Mouse (Mus musculus): ENCODE data around the gene Bap1.

Gene Bap1

GRCm38 (mm10) chr14:31233996-31234591, 17.2 kb upstream of the Bap1 start:
- DNase-seq = peak; percentile 90

DNA sequence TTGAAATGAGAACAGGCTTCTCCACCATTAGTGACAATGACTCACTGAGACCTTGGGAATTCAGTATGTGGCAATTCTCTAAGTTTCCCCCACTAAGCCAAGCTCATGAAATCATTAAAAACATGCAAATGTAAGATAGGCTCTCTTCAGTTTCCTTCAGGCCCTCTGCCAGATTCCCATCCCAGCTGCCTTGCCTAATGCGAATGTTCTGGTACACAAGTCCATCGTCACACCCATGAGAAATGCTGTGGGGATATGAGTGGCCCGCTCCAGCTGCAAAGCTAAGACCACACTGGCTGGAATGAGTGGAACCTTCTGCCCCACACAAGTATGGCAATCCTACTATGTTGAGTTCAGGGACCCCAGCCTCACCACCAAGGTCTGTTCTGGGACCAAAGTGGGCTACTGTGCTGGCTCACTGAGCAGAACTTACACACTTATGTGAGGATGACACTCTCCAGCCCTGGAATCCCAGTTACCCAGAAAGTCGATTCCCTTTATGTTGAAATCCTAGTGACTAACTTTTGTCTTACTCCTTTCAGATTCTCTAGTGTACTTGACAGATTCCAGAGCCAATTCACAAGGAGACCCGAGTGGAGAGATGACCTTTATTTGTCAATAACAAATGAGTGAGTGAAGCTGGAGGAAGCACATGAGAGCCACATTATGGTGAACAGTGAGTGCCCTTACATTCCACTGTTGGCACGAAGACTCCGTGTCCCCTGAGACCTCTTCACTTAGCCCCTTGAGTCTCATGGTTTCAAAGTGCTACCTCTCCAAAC, 14.0 kb upstream of the Bap1 start:
- DNase-seq = no peak

- DNase-seq = no peak
These were observed 10.7 kb upstream of the Bap1 start for GRCm38 (mm10) chr14:31240528-31240927.

DNA sequence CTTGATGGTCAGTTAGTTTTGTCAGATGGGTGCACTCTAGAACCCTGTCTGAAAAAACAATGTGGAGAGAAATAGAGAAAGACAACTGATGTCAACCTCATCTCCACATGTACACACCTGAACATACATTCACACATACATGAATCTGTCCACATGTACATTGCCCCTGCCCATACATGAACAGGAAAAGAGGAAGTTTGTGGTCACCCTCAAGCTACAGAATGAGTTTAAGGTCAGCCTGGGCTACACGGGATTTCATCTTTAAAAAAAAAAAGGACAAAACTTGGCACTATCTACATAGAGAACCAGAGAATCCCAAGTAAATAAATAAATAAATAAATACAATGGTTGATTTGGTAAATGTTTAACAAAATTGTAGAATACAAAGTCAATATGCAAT, 6.5 kb upstream of the Bap1 start:
- DNase-seq = no peak

GRCm38 (mm10) chr14:31245946-31246345, 5.3 kb upstream of the Bap1 start:
- no peak for DNase-seq

DNA sequence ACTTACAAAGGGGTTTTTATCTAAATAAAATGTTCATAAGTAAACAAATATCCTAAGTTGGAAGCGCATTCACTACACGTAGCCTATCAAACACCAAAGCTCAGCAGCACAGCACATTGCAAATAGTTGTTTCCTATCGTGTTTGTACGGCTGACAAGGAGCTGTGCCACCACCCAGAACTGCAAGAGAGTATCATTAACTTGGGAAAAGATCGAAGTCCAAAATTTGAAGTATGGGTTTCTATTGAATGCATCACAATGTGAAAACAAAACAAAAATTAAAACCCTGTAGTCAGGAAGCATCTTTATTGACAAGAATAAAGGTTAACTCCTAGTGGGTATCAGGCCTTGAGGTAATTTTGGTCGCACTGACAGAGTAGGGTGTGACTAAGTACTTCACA, 2.9 kb upstream of the Bap1 start:
- DNase-seq = no peak

DNA sequence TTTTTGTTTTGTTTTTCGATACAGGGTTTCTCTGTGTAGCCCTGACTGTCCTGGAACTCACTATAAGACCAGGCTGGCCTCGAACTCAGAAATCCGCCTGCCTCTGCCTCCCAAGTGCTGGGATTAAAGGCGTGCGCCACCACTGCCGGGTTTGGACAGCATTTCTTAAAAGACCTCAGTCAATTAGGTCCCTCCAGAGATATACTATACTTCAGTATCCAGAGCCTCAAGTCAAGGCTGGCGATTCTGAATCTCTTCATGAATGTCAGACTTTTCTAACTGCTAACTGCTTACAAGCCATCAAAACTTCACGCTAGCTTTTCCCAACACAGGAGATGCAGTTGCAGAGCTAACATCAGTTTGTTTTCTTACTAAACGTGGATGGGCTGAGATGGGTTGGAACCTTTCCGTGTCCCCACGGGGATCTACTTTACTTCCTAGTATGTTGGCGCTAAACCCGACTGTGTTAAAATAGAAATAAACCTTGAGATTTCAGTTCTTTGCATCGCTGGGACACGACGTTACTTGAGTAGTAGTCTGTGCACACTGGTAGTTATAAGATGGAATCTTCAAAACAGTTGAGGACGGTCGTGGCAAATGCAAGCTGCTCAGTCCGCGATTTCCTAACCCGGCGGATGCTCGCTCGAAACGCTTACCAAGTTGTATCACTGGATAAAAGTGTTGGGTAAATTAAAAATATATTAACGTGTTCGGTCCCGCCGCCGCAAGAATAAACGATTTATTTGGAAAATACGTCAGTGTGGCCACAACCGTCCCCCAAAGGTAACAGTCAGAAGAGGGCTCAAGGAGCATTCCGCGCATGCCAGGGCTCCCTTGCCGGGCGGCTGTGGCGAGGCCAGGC, 797 bp upstream of the Bap1 start:
- no peak for DNase-seq

- DNase-seq = no peak
These were observed 376 bp downstream of the Bap1 start for GRCm38 (mm10) chr14:31251626-31252025.

- no peak for DNase-seq
These were observed 841 bp downstream of the Bap1 start for GRCm38 (mm10) chr14:31252091-31252490.

- DNase-seq = peak in 1 of 2 experiments; percentile 29
These were observed 7.3 kb downstream of the Bap1 start for GRCm38 (mm10) chr14:31258476-31259050.

GRCm38 (mm10) chr14:31260374-31260773, 9.1 kb downstream of the Bap1 start:
- DNase-seq = no peak

DNA sequence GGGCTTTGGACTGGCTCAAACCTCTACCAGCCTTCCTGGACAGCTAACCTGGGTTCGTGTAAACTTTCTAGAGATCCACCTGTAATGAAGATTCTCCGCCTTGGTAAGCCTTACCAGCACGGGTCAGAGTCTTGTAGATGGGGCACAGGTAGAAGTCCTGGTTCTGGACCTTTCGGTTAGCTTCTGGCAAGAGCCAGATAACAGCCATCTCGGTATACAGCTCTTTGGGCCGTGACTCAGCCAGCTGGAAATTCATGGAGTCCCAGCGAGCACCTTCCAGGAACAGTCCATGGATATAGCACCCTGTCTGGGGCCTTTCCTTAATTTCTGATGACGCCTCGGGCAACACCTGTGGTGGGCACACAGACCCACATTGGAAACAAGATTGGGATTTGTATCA, 9.7 kb downstream of the Bap1 start:
- DNase-seq = no peak

DNA sequence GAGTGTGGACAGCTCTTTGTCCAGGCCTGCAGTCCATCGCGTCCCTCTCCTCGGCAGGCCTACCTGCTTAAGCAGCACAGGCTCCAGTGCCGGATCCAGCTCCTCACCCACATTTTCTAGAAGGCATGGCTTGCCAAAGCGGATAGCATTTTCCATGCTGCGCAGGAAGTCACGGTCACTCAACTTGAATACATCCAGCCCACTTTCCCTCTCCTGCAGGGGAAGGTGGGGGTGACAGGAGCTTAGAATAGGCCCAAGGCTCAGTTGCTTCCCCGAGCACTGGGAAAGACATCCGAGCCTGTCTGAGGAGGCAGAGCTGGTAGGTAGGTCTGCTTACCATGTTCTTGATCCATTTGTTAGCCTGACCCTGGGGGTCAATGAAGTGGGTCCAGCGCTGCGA, 16.4 kb downstream of the Bap1 start:
- no peak for DNase-seq

GRCm38 (mm10) chr14:31268301-31269001, 17.2 kb downstream of the Bap1 start:
- DNase-seq = no peak

- peak; percentile 84 to 91 for DNase-seq
These were observed 18.3 kb downstream of the Bap1 start for GRCm38 (mm10) chr14:31269456-31270100.

DNA sequence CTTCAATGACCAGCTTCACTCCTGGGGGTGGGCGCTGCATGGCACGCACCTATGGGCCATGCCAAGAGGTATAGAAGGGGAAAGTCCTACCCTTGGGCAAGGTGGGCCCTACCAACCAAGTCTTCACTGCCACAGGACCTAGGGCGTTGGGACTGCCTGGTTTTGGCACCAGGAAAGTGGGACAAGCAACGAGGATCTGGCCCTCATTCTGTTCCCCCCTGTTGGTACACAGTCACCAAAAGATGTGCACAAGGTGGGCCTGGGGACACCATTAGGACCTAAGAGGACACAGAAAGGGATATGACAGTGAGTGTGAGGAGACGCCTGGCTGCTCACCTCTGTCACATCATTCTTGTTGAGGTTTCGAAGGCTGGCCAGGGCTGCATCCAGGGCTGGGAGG, 19.9 kb downstream of the Bap1 start:
- no peak for DNase-seq

GRCm38 (mm10) chr14:31272164-31272563, 20.9 kb downstream of the Bap1 start:
- peak; percentile 92 for DNase-seq

DNA sequence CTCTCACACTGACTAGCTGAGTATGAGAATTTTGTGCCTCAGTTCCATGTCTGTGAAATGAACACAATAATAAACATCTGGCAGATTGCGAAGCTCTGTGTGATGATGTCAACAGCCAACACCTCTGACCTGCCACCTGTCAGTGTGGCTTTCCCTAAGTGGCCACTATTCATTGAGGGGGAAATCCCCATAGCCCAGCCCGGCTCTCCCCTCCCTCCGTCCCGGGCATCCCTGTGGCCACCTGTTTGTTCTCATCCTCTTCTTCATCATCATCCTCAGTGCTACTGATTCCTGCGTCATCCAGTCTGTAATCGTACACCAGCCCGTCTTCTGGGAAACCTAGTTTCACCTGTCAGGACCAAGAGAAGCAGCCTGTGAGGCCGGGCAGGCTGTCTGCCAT, 34.5 kb downstream of the Bap1 start:
- no peak for DNase-seq

All from kidney, postnatal 4 days (tissue).